Mouse (Mus musculus): Measurements from ENCODE around the gene Rab43. TPM values are rescaled to one million over a fixed set of nuclear protein-coding genes. Genes with fewer than 3 reads are reported as not detected.

Rab43 gene
- polyA plus RNA-seq, 1 experiment = 22.8 TPM

DNA sequence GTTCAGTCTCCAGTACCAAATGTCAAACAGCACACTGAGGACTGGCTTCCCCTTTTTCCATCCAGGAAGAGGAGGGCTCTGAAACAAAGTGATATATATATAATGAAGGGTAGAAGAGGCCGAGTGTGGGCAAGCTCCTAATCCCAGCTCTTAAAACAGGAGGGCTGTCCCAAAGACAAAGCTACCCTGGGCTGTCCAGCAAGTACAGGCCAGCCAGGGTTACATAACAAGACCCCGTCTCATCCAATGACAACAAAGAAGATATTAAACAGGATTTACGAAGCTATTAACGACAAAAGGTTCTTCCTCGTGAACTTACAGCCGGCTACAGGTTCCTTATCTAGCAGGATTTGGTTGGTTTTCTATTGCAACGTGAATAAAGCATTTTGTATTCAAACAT, 7.1 kb downstream of the Rab43 start:
- TF ChIP-seq GATA1 (IDR thresholded peaks at IDR 0.05; ENCODE audit: low read length) = no peak
- TF ChIP-seq TAL1 (IDR thresholded peaks at IDR 0.05; ENCODE audit: low read length) = no peak
- Histone ChIP-seq H3K9me3 (ENCODE audit: control insufficient read depth, low read length) (no peaks in the 10 kb centered on the region), H3K36me3 (ENCODE audit: control insufficient read depth) (peaks cover 99% of the 10 kb centered on the region), H3K4me3 (replicated peaks) (no peak overlapping the region), H3K27me3 (ENCODE audit: control insufficient read depth) (no peaks in the 10 kb centered on the region), H3K4me1 (ENCODE audit: control insufficient read depth) (peaks cover 75% of the 10 kb centered on the region)

DNA sequence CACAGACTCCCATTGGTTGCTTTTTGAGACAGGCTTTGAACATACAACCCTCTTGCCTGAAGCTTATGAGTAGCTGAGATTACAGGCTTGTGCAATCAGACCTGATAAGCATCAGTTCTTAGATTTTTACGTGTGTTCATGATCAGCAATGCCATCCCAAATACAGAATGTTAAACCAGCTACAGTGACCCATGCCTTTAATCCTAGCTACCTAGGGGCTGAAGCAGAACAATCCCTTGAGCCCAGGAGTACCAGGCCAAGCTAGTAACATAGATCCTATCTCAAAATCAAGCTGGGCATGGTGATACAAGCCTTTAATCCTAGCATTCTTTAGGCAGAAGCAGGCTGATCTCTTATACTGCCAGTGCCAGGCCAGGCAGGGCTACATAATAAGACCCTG, 7.9 kb downstream of the Rab43 start:
- TF ChIP-seq TAL1 (IDR thresholded peaks at IDR 0.05; ENCODE audit: low read length) (no peak), GATA1 (IDR thresholded peaks at IDR 0.05; ENCODE audit: low read length) (no peak)
- H3K4me1 ChIP-seq (ENCODE audit: control insufficient read depth) = peaks cover 75% of the 10 kb centered on the region
- no peaks in the 10 kb centered on the region for H3K27me3 ChIP-seq (ENCODE audit: control insufficient read depth)
- H3K36me3 ChIP-seq (ENCODE audit: control insufficient read depth) = peaks cover 99% of the 10 kb centered on the region
- H3K4me3 ChIP-seq (replicated peaks) = no peak overlapping the region
- no peaks in the 10 kb centered on the region for H3K9me3 ChIP-seq (ENCODE audit: control insufficient read depth, low read length)

DNA sequence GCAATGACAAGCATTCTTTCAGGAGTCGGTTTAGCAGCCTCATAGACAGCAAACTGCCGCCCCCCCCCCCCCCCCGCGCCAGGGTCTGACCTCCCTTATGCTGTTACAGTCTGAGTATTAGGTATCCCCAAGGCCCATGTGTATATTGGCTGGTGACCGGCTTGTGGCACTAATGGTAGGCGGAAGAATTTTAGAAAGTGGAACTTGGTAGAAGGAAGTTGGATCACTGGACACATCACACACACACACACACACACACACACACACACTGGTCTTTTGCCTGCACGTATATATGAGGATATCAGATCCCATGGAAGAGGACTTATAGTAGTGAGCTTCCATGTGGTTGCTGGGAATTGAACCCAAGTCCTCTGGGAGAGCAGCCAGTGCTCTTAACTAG, 9.5 kb downstream of the Rab43 start:
- no peaks in the 10 kb centered on the region for H3K27me3 ChIP-seq (ENCODE audit: control insufficient read depth)
- no peak overlapping the region for H3K4me3 ChIP-seq (replicated peaks)
- H3K9me3 ChIP-seq (ENCODE audit: control insufficient read depth, low read length) = no peaks in the 10 kb centered on the region
- H3K36me3 ChIP-seq (ENCODE audit: control insufficient read depth) = peaks cover 99% of the 10 kb centered on the region
- H3K4me1 ChIP-seq (ENCODE audit: control insufficient read depth) = peaks cover 75% of the 10 kb centered on the region
- TF ChIP-seq GATA1 (IDR thresholded peaks at IDR 0.05; ENCODE audit: low read length) = no peak
- no peak for TF ChIP-seq TAL1 (IDR thresholded peaks at IDR 0.05; ENCODE audit: low read length)

DNA sequence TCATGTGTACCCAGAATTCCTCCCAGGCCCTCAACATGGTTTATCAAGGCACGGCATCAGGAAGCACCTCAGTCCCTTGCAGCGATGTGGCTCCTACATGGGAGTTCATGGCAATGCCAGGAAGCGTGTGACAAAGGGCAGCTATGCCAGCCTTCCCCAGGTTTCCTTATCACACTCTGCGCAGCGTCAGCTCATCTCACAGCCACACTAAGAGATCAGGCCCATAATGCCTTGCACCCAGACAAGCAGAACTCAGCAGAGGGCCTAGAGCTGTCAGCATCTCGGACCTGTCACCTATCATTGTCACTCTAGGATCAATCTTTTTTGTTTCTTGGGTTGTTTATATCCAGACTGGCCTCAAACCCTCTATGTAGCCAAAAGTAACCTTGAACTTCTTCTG, 12.4 kb downstream of the Rab43 start:
- no peak overlapping the region for H3K4me3 ChIP-seq (replicated peaks)
- TF ChIP-seq TAL1 (IDR thresholded peaks at IDR 0.05; ENCODE audit: low read length) (no peak), GATA1 (IDR thresholded peaks at IDR 0.05; ENCODE audit: low read length) (peak; percentile 48; the same call in 1 of the 2 replicates)
- H3K9me3 ChIP-seq (ENCODE audit: control insufficient read depth, low read length) = no peaks in the 10 kb centered on the region
- peaks cover 80% of the 10 kb centered on the region for H3K4me1 ChIP-seq (ENCODE audit: control insufficient read depth)
- no peaks in the 10 kb centered on the region for H3K27me3 ChIP-seq (ENCODE audit: control insufficient read depth)
- H3K36me3 ChIP-seq (ENCODE audit: control insufficient read depth) = peaks cover 98% of the 10 kb centered on the region

DNA sequence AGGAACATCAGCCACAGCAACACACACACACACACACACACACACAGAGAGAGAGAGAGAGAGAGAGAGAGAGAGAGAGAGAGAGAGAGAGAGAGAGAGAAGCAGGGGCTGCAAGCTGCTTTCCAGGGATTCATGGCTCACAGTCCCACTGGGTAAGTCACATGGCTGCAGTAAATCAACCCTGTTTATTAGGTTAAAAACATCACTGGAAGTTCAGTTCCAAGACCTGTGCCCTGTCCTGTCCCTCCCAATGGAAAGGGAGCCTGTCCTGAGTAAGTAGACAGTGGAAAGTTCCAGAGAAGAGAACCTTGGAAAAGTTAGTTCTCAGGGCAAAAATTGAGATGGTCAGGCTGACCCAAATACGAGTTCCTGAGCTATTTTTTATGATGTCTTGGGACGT, 14.6 kb downstream of the Rab43 start:
- no peak overlapping the region for H3K4me3 ChIP-seq (replicated peaks)
- H3K9me3 ChIP-seq (ENCODE audit: control insufficient read depth, low read length) = no peaks in the 10 kb centered on the region
- peaks cover 89% of the 10 kb centered on the region for H3K4me1 ChIP-seq (ENCODE audit: control insufficient read depth)
- H3K36me3 ChIP-seq (ENCODE audit: control insufficient read depth) = peaks cover 98% of the 10 kb centered on the region
- H3K27me3 ChIP-seq (ENCODE audit: control insufficient read depth) = no peaks in the 10 kb centered on the region
- TF ChIP-seq GATA1 (IDR thresholded peaks at IDR 0.05; ENCODE audit: low read length) = no peak
- no peak for TF ChIP-seq TAL1 (IDR thresholded peaks at IDR 0.05; ENCODE audit: low read length)

DNA sequence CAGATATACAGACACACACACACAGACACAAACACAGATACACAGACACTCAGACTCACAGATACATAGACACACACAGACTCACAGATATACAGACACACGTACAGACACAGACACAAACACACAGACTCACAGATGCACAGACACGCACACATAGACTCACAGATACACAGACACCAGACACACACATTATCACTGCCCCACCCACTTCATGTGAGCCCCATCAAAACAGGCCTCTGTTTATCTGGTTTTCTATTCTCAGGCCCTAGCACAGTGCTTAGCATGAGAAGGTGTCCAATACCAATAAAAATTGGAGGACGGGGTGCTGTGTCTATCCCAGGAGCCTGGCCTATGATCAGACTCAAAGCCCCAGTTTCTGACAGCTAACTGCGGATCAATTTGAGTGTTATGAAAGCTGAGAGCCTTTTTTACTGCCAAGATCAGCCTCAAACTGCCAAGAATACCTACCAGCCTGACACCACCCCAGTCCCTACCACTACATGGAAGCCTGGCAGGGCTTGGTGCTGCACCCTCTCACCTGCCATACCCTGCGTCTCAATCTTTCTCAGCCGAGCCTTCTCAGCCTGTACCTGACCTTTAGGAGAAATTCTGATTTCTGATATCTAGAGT, 15.6 kb downstream of the Rab43 start:
- TF ChIP-seq TAL1 (IDR thresholded peaks at IDR 0.05; ENCODE audit: low read length) (no peak), GATA1 (IDR thresholded peaks at IDR 0.05; ENCODE audit: low read length) (no peak)
- no peaks in the 10 kb centered on the region for H3K27me3 ChIP-seq (ENCODE audit: control insufficient read depth)
- H3K4me1 ChIP-seq (ENCODE audit: control insufficient read depth) = peaks cover 95% of the 10 kb centered on the region
- H3K36me3 ChIP-seq (ENCODE audit: control insufficient read depth) = peaks cover 99% of the 10 kb centered on the region
- H3K9me3 ChIP-seq (ENCODE audit: control insufficient read depth, low read length) = no peaks in the 10 kb centered on the region
- H3K4me3 ChIP-seq (replicated peaks) = peak overlapping the region; percentile 28

DNA sequence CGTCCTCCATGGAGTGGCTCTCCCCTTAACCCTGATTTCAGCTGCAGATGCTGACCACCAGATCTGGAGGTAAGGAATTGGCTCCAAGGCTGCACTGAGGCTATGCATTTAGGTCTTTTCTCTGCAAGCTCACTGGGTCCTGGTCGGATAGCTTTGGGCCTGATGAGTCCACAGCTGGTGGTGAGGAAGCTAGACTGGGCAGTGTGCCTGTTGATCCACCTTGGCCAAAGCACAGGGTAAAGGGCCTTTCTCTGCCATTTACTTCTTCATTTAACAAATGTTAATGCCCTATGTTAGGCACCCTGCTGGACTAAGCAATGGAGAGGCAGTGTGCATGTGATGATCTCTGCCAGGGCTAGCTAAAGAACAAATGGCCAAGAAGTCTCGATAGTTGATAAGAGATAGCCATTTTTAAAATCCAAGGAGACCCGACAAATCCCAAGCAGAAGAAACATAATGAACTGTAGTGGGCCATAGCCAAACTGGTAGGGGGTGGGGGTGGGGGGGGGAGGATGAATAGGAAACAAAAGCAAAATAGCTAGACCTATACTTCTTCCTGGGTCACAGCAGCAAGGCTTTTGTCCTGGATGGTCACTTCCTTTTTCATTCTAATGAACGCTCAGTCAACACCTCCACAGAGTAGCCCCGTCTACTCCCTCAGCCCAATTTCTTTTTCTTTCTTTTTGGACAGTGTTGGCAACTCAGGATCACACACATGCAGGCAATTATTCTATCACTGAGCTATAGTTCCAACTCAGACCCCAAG, 16.4 kb downstream of the Rab43 start:
- Histone ChIP-seq H3K4me1 (ENCODE audit: control insufficient read depth) (peaks cover 95% of the 10 kb centered on the region), H3K9me3 (ENCODE audit: control insufficient read depth, low read length) (no peaks in the 10 kb centered on the region), H3K36me3 (ENCODE audit: control insufficient read depth) (peaks cover 99% of the 10 kb centered on the region), H3K4me3 (replicated peaks) (no peak overlapping the region), H3K27me3 (ENCODE audit: control insufficient read depth) (no peaks in the 10 kb centered on the region)
- TF ChIP-seq GATA1 (IDR thresholded peaks at IDR 0.05; ENCODE audit: low read length) = no peak
- no peak for TF ChIP-seq TAL1 (IDR thresholded peaks at IDR 0.05; ENCODE audit: low read length)

DNA sequence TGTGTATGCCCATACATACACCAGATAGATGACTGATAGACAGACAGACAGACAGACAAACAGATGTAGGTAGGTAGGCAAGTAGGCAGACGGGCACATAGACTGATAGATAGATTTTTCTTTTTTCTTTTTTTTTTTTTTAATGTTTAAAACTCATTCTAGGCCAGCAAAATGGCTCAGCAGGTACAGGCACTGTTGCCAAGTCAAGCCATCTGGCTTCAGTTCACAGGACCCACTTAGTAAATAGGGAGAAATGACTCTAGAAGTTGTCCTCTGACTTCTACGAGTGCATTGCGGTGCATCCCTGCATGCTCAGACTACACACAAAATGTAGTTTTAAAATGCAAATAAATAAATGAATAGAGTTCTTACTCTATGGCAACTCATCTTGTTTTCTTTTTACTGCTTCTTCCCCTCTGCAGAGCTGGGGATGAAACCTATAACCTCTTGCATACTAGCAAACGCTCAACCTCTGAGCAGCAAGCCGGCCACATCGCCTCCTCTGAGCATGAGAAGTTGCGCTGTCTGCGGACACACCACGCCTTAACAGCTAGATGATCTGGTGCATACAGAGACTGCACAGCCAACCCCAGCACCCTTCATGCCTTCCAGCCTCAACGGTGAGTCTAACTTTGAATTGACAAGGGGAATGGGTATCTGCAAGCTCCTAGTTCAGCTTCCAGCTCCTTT, 18.0 kb downstream of the Rab43 start:
- peaks cover 99% of the 10 kb centered on the region for H3K36me3 ChIP-seq (ENCODE audit: control insufficient read depth)
- no peak overlapping the region for H3K4me3 ChIP-seq (replicated peaks)
- H3K4me1 ChIP-seq (ENCODE audit: control insufficient read depth) = peaks cover 95% of the 10 kb centered on the region

DNA sequence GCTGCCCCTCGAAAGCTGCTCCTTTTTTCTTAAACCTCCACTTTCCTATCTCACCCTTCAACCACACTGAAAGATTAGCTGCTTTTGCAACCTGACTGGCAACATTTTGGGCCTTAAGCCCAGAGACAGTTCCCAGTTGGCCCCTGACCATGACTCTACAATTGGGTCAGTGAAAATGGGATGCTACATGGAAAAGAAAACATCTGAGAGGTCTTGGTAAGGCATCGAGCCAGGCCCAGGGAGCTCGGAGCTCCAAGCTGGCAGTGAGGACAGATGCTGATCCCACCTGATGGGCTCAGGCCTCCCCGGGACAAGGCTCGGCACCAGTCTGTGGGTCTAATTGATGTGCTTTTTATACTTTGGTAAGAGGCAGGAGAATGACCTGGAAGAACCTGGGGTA, 20.1 kb downstream of the Rab43 start:
- Histone ChIP-seq H3K4me1 (ENCODE audit: control insufficient read depth) (peaks cover 95% of the 10 kb centered on the region), H3K9me3 (ENCODE audit: control insufficient read depth, low read length) (no peaks in the 10 kb centered on the region), H3K4me3 (replicated peaks) (no peak overlapping the region), H3K36me3 (ENCODE audit: control insufficient read depth) (peaks cover 99% of the 10 kb centered on the region), H3K27me3 (ENCODE audit: control insufficient read depth) (no peaks in the 10 kb centered on the region)
- TF ChIP-seq TAL1 (IDR thresholded peaks at IDR 0.05; ENCODE audit: low read length) = no peak
- no peak for TF ChIP-seq GATA1 (IDR thresholded peaks at IDR 0.05; ENCODE audit: low read length)

More for the DNA sequence above, 18.0 kb downstream of the Rab43 start:
- TF ChIP-seq TAL1 (IDR thresholded peaks at IDR 0.05; ENCODE audit: low read length) (no peak), GATA1 (IDR thresholded peaks at IDR 0.05; ENCODE audit: low read length) (no peak)
- H3K27me3 ChIP-seq (ENCODE audit: control insufficient read depth) = no peaks in the 10 kb centered on the region
- no peaks in the 10 kb centered on the region for H3K9me3 ChIP-seq (ENCODE audit: control insufficient read depth, low read length)
